Mouse (Mus musculus) layer of hippocampus, postnatal 14 days (tissue): ENCODE data around the gene Dbf4. TPM values are rescaled to one million over a fixed set of nuclear protein-coding genes. Genes with fewer than 3 reads are reported as not detected.

Source experiments
- DNase-seq, 2 experiments: peaks; one replicate each; pipeline ENCODE4 v3.0.0; 2021 to 2022; ENCODE audit warnings: low spot score in 2 of 2, mixed read lengths in 1 of 2
- total RNA-seq, 2 experiments: library from RNA; stranded (reverse); gene quantifications; 2 replicates each; pipeline ENCODE4 v1.2.3; 2021

Dbf4 gene
- total RNA-seq, 2 experiments from 2014 or later, result 2.9 to 4.1 TPM

GRCm38 (mm10) chr5:8367614-8368327 is 54.7 kb downstream of the Dbf4 start, which contains the start of gene Adam22:
TSS of gene Adam22 (minus strand) at chr5:8368160.
- DNase-seq, result peak; percentile 90 to 95

GRCm38 (mm10) chr5:8366771-8367613 is 55.5 kb downstream of the Dbf4 start:
- DNase-seq, result peak; percentile 36 to 41

- DNase-seq, result no peak
Measured at GRCm38 (mm10) chr5:8362361-8362760, 60.2 kb downstream of the Dbf4 start.

- DNase-seq, result no peak
Measured at GRCm38 (mm10) chr5:8357677-8358076, 64.8 kb downstream of the Dbf4 start.

- DNase-seq, result no peak
Measured at GRCm38 (mm10) chr5:8356885-8357651, 65.4 kb downstream of the Dbf4 start.

GRCm38 (mm10) chr5:8356326-8356725 is 66.2 kb downstream of the Dbf4 start:
- no peak for DNase-seq

GRCm38 (mm10) chr5:8349557-8349956 is 73.0 kb downstream of the Dbf4 start:
- DNase-seq, result no peak

Other genes starting within 250 kb of the Dbf4 start
- gene Adam22, start 54.6 kb downstream of the Dbf4 start, total RNA-seq, result 100 to 1,000 TPM; 142 to 159 TPM
- 10 to 100 TPM; 12.3 to 13.0 TPM for gene Slc25a40, start 134 bp upstream of the Dbf4 start, total RNA-seq
- gene Rundc3b, start 200.2 kb upstream of the Dbf4 start, total RNA-seq, result 10 to 100 TPM; 32.5 to 33.1 TPM
- gene Abcb1a, start 237.4 kb upstream of the Dbf4 start, total RNA-seq, result 10 to 100 TPM; 17.3 to 18.1 TPM